9 mouse cellular contexts compared by ENCODE assay signal in genomic region chr9:56464863-56465654, GRCm38 (mm10). TPM values are rescaled to one million over a fixed set of nuclear protein-coding genes. Genes with fewer than 3 reads are reported as not detected.
A peak's percentile ranks its signal among the peaks of the same experiment; 100 is the strongest.
DNase-seq lines count a peak whose midpoint lies in the region; ATAC-seq lines count a peak whose summit lies in the region.
"Had no signal": no experiment of that assay in that cellular context is flagged by ENCODE, and none has a peak within 500 bp of the region (broad histone marks: within the 10 kb centered on the region; RNA-seq: fewer than 3 reads in every experiment).

No protein-coding gene starts in this region.

- peak overlapping the region; percentile 20; the same call in 1 of the 2 replicates for H3K9ac ChIP-seq in heart, embryonic 13.5 days
- peak overlapping the region; percentile 22; the same call in 1 of the 2 replicates for H3K9ac ChIP-seq in kidney, embryonic 16.5 days (replicated peaks; ENCODE audit: low read length)
- H3K9ac ChIP-seq: limb, embryonic 15.5 days had no signal

- peak overlapping the region; percentile 77 for H3K27ac ChIP-seq in heart, embryonic 13.5 days (replicated peaks)
- peak overlapping the region; percentile 80 for H3K27ac ChIP-seq in kidney, embryonic 16.5 days (ENCODE audit: low read length)
- H3K27ac ChIP-seq: limb, embryonic 15.5 days had no signal

- DNase-seq in NIH3T3 (ENCODE audit: low read depth), result peak; percentile 81
- peak; percentile 60 for DNase-seq in embryo, embryonic 10 days (ENCODE audit: low spot score)
- DNase-seq in splenic B cell, adult 2 months (ENCODE audit: low read depth, low spot score), result peak; percentile 65
- DNase-seq in cerebellum, adult 8-10 months, result no peak
- DNase-seq in frontal cortex, postnatal 25 days (ENCODE audit: low spot score in 2 of 2), result no peak

- H3K4me2 ChIP-seq in heart, embryonic 13.5 days, result peak overlapping the region; percentile 16; the same call in 1 of the 2 replicates
- peak overlapping the region; percentile 19 for H3K4me2 ChIP-seq in kidney, embryonic 16.5 days (replicated peaks; ENCODE audit: low read depth, low read length)
- H3K4me2 ChIP-seq: limb, embryonic 15.5 days had no signal

- H3K27me3 ChIP-seq in heart, embryonic 13.5 days (replicated peaks), result no peaks in the 10 kb centered on the region
- H3K27me3 ChIP-seq in kidney, embryonic 16.5 days (ENCODE audit: insufficient read depth, low read length), result no peaks in the 10 kb centered on the region
- H3K27me3 ChIP-seq in splenic B cell, adult 2 months (ENCODE audit: control insufficient read depth, insufficient read depth, low read length, poor library complexity, severe bottlenecking), result no peaks in the 10 kb centered on the region
- H3K27me3 ChIP-seq: limb, embryonic 15.5 days had no signal

- no peak overlapping the region for H3K4me3 ChIP-seq in heart, embryonic 13.5 days
- H3K4me3 ChIP-seq in kidney, embryonic 16.5 days (ENCODE audit: low read length), result no peak overlapping the region
- H3K4me3 ChIP-seq: limb, embryonic 15.5 days had no signal

- H3K9me3 ChIP-seq in heart, embryonic 13.5 days, result no peaks in the 10 kb centered on the region
- no peaks in the 10 kb centered on the region for H3K9me3 ChIP-seq in kidney, embryonic 16.5 days (ENCODE audit: low read length)
- H3K9me3 ChIP-seq: limb, embryonic 15.5 days had no signal

- peaks cover 52% of the 10 kb centered on the region for H3K4me1 ChIP-seq in heart, embryonic 13.5 days
- H3K4me1 ChIP-seq in kidney, embryonic 16.5 days (ENCODE audit: insufficient read depth, low read length), result peaks cover 60% of the 10 kb centered on the region

- ATAC-seq in heart, embryonic 13.5 days (ENCODE audit: extremely low read depth, insufficient number of reproducible peaks, low FRiP score, low TSS enrichment), result no peak
- peak; percentile 62 for ATAC-seq in kidney, embryonic 16.5 days (ENCODE audit: low FRiP score, low TSS enrichment)
- peak; percentile 97 for ATAC-seq in megakaryocyte, adult 5-6 weeks (ENCODE audit: poor library complexity, severe bottlenecking)

- peaks cover 35% of the 10 kb centered on the region for H3K36me3 ChIP-seq in heart, embryonic 13.5 days
- H3K36me3 ChIP-seq in kidney, embryonic 16.5 days (ENCODE audit: insufficient read depth, low read length), result peaks cover 14% of the 10 kb centered on the region; the same call in 1 of the 2 replicates
- peaks cover 4% of the 10 kb centered on the region; the same call in 1 of the 2 replicates for H3K36me3 ChIP-seq in splenic B cell, adult 2 months (ENCODE audit: control insufficient read depth, insufficient read depth, low read length, poor library complexity, severe bottlenecking)

- 51% methylated on average over 23 of the region's 23 CpGs for WGBS in heart, embryonic 13.5 days
- WGBS in kidney, embryonic 16.5 days, result 9% methylated on average over 23 of the region's 23 CpGs

RNA-seq across cellular contexts. Expression of gene Hmg20a, which starts 46.6 kb away (rescaled TPM):
- 51.0 and 52.6 TPM in 2 replicates for polyA plus RNA-seq in heart, embryonic 13.5 days (2015; fragmentation: Nextera tagmentation; extraction: Ambion mirVana)
- 59.7 and 69.6 TPM in 2 replicates for polyA plus RNA-seq in kidney, embryonic 16.5 days (2015; fragmentation: Nextera tagmentation; extraction: Ambion mirVana)
- 17.4 and 18.7 TPM in 2 replicates for total RNA-seq in megakaryocyte, adult 5-6 weeks (2015)
- total RNA-seq in megakaryocyte, adult 5-6 weeks (2017), result 16.9 and 18.0 TPM in 2 replicates

RNA-seq across cellular contexts. Expression of gene Peak1, which starts 47.2 kb away (rescaled TPM):
- 10.5 and 10.7 TPM in 2 replicates for polyA plus RNA-seq in heart, embryonic 13.5 days (2015; fragmentation: Nextera tagmentation; extraction: Ambion mirVana)
- 14.0 and 16.9 TPM in 2 replicates for polyA plus RNA-seq in kidney, embryonic 16.5 days (2015; fragmentation: Nextera tagmentation; extraction: Ambion mirVana)
- total RNA-seq in megakaryocyte, adult 5-6 weeks (2015), result 7.8 and 9.3 TPM in 2 replicates
- 3.9 and 8.0 TPM in 2 replicates for total RNA-seq in megakaryocyte, adult 5-6 weeks (2017)

Comparison
In these comparisons a context has a peak if more than half of its experiments do, and no peak if none do; other contexts are left out.
1. DNase-seq: peak in NIH3T3 (single experiment), embryo, embryonic 10 days (single experiment) and splenic B cell, adult 2 months (single experiment); none in cerebellum, adult 8-10 months (single experiment) and frontal cortex, postnatal 25 days (0 of 2).